In the genomic region with DNA sequence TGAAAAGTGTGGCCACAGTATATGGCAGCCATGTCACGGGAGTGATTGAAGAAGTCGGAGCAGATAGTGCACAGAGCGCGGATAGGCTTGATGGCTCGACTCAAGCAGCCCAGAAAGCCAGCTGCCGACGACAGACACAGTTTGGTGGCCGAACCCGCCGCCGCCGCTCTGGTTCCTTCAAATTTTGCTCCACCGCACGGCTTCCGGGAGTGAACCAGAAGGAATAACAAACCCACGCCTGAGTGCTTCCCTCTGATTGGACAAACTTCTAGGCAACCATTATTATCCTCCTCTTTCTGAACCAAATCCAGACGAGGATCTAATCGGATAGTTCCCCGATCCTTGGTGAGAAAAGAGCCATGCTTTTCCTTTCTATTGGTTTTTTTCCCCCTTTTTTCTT, we compare ENCODE assay signal across 32 mouse cellular contexts.
"Had no signal": no experiment of that assay in that cellular context is flagged by ENCODE, and none has a peak within 500 bp of the region (broad histone marks: within the 10 kb centered on the region; RNA-seq: fewer than 3 reads in every experiment).

No protein-coding gene starts in this region.

- H3K9me3 ChIP-seq: heart, embryonic 12.5 days; heart, embryonic 13.5 days; heart, embryonic 15.5 days; hindbrain, embryonic 10.5 days; hindbrain, embryonic 12.5 days; hindbrain, embryonic 15.5 days; intestine, embryonic 15.5 days; kidney, embryonic 15.5 days had no signal

- H3K9ac ChIP-seq: heart, embryonic 12.5 days; heart, embryonic 13.5 days; heart, embryonic 15.5 days; hindbrain, embryonic 12.5 days; hindbrain, embryonic 14.5 days; hindbrain, embryonic 15.5 days; intestine, embryonic 15.5 days; kidney, embryonic 15.5 days had no signal

- H3K27me3 ChIP-seq: heart, embryonic 12.5 days; intestine, embryonic 15.5 days had no signal

- H3K4me3 ChIP-seq: heart, embryonic 12.5 days; heart, embryonic 13.5 days; heart, embryonic 15.5 days; hindbrain, embryonic 10.5 days; hindbrain, embryonic 12.5 days; hindbrain, embryonic 15.5 days; intestine, embryonic 15.5 days; kidney, embryonic 15.5 days; layer of hippocampus, adult 2 months; left cerebral cortex, adult 2 months had no signal

- H3K4me2 ChIP-seq: heart, embryonic 11.5 days; heart, embryonic 12.5 days; heart, embryonic 13.5 days; heart, embryonic 15.5 days; hindbrain, embryonic 12.5 days; hindbrain, embryonic 14.5 days; hindbrain, embryonic 15.5 days; intestine, embryonic 15.5 days; kidney, embryonic 15.5 days had no signal

- H3K27ac ChIP-seq: heart, embryonic 13.5 days; heart, embryonic 15.5 days; hindbrain, embryonic 10.5 days; hindbrain, embryonic 12.5 days; hindbrain, embryonic 14.5 days; hindbrain, embryonic 15.5 days; hindbrain, postnatal 0 days; intestine, embryonic 15.5 days; kidney, embryonic 15.5 days; kidney, postnatal 0 days; layer of hippocampus, adult 2 months; left cerebral cortex, adult 2 months had no signal

- DNase-seq: heart, postnatal 10 days; heart, postnatal 14 days; heart, postnatal 36 days; heart, postnatal 4 days; kidney, adult 11 months; kidney, adult 2 months; kidney, adult 8-10 months; kidney, adult 9 months; kidney, postnatal 10 days; kidney, postnatal 14 days; kidney, postnatal 25 days; kidney, postnatal 36 days; kidney, postnatal 4 days; layer of hippocampus, postnatal 36 days had no signal

- ATAC-seq: hindbrain, embryonic 16.5 days; hindbrain, postnatal 0 days; inflammation-experienced regulatory T-cells, adult 6 months; intestine, embryonic 15.5 days; intestine, embryonic 16.5 days; intestine, postnatal 0 days had no signal

- H3K36me3 ChIP-seq: heart, embryonic 12.5 days; heart, embryonic 13.5 days; heart, embryonic 15.5 days; hindbrain, embryonic 10.5 days; hindbrain, embryonic 12.5 days; hindbrain, embryonic 15.5 days; intestine, embryonic 15.5 days; kidney, embryonic 15.5 days had no signal

- H3K4me1 ChIP-seq: hindbrain, embryonic 12.5 days; intestine, embryonic 15.5 days had no signal
